Mouse (Mus musculus): ENCODE results near the gene Ccdc175. TPM values are rescaled to one million over a fixed set of nuclear protein-coding genes. Genes with fewer than 3 reads are reported as not detected.

The Ccdc175 gene
- polyA plus RNA-seq, 2 experiments: not detected

- no peaks in the 10 kb centered on the region for H3K27me3 ChIP-seq (ENCODE audit: control insufficient read depth, insufficient read depth, low read length)
- no peak overlapping the region for H3K27ac ChIP-seq
- no peak for TF ChIP-seq CTCF (IDR thresholded peaks at IDR 0.05; ENCODE audit: low read depth)
- no peak for TF ChIP-seq EP300 (IDR thresholded peaks at IDR 0.05; ENCODE audit: low read depth)
- no peak overlapping the region for H3K4me2 ChIP-seq (ENCODE audit: low read depth)
- H3K36me3 ChIP-seq (replicated peaks; ENCODE audit: control insufficient read depth, insufficient read depth, low read depth): no peaks in the 10 kb centered on the region
- no peaks in the 10 kb centered on the region for H3K9me3 ChIP-seq (ENCODE audit: control insufficient read depth, low read length)
- no peak overlapping the region for H3K4me3 ChIP-seq (ENCODE audit: insufficient read depth in 1 of 2, low read depth in 2 of 2, low read length in 2 of 2)
- WGBS (ENCODE audit: insufficient replicate concordance): 57% methylated on average over 4 of the region's 4 CpGs
- DNase-seq (ENCODE audit: low read depth in 3 of 3, low spot score in 3 of 3) (no peak), ATAC-seq (ENCODE audit: insufficient read depth) (no peak)
- H3K4me1 ChIP-seq (replicated peaks; ENCODE audit: control insufficient read depth in 2 of 2, insufficient read depth in 2 of 2, low read length in 1 of 2): no peaks in the 10 kb centered on the region
- no peak overlapping the region for H3K9ac ChIP-seq (replicated peaks)
These were observed 34.0 kb downstream of the Ccdc175 start for GRCm38 (mm10) chr12:72150786-72151185.

- Histone ChIP-seq H3K9ac (replicated peaks) (no peak overlapping the region), H3K36me3 (replicated peaks; ENCODE audit: control insufficient read depth, insufficient read depth, low read depth) (no peaks in the 10 kb centered on the region), H3K9me3 (ENCODE audit: control insufficient read depth, low read length) (no peaks in the 10 kb centered on the region), H3K4me2 (ENCODE audit: low read depth) (no peak overlapping the region), H3K27ac (no peak overlapping the region), H3K4me1 (replicated peaks; ENCODE audit: control insufficient read depth in 2 of 2, insufficient read depth in 2 of 2, low read length in 1 of 2) (no peaks in the 10 kb centered on the region), H3K27me3 (ENCODE audit: control insufficient read depth, insufficient read depth, low read length) (no peaks in the 10 kb centered on the region), H3K4me3 (ENCODE audit: insufficient read depth in 1 of 2, low read depth in 2 of 2, low read length in 2 of 2) (no peak overlapping the region)
- TF ChIP-seq CTCF (IDR thresholded peaks at IDR 0.05; ENCODE audit: low read depth) (no peak), EP300 (IDR thresholded peaks at IDR 0.05; ENCODE audit: low read depth) (no peak)
- no peak for DNase-seq (ENCODE audit: low read depth in 3 of 3, low spot score in 3 of 3)
- no peak for ATAC-seq (ENCODE audit: insufficient read depth)
- WGBS (ENCODE audit: insufficient replicate concordance): 71% methylated on average over 10 of the region's 10 CpGs
These were observed 55.6 kb downstream of the Ccdc175 start for GRCm38 (mm10) chr12:72129203-72129602.

- H3K4me2 ChIP-seq (ENCODE audit: low read depth): no peak overlapping the region
- H3K36me3 ChIP-seq (replicated peaks; ENCODE audit: control insufficient read depth, insufficient read depth, low read depth): no peaks in the 10 kb centered on the region
- no peak for DNase-seq (ENCODE audit: low read depth in 3 of 3, low spot score in 3 of 3)
- no peak overlapping the region for H3K4me3 ChIP-seq (ENCODE audit: insufficient read depth in 1 of 2, low read depth in 2 of 2, low read length in 2 of 2)
- ATAC-seq (ENCODE audit: insufficient read depth): no peak
- H3K27me3 ChIP-seq (ENCODE audit: control insufficient read depth, insufficient read depth, low read length): no peaks in the 10 kb centered on the region
- H3K9ac ChIP-seq (replicated peaks): no peak overlapping the region
- H3K27ac ChIP-seq: no peak overlapping the region
- H3K4me1 ChIP-seq (replicated peaks; ENCODE audit: control insufficient read depth in 2 of 2, insufficient read depth in 2 of 2, low read length in 1 of 2): no peaks in the 10 kb centered on the region
- H3K9me3 ChIP-seq (ENCODE audit: control insufficient read depth, low read length): no peaks in the 10 kb centered on the region
- 63% methylated on average over 22 of the region's 23 CpGs for WGBS (ENCODE audit: insufficient replicate concordance)
- TF ChIP-seq CTCF (IDR thresholded peaks at IDR 0.05; ENCODE audit: low read depth) (no peak), EP300 (IDR thresholded peaks at IDR 0.05; ENCODE audit: low read depth) (no peak)
These were observed 69.0 kb downstream of the Ccdc175 start for GRCm38 (mm10) chr12:72115686-72116345.

- Histone ChIP-seq H3K4me1 (replicated peaks; ENCODE audit: control insufficient read depth in 2 of 2, insufficient read depth in 2 of 2, low read length in 1 of 2) (no peaks in the 10 kb centered on the region), H3K36me3 (replicated peaks; ENCODE audit: control insufficient read depth, insufficient read depth, low read depth) (no peaks in the 10 kb centered on the region), H3K27me3 (ENCODE audit: control insufficient read depth, insufficient read depth, low read length) (no peaks in the 10 kb centered on the region), H3K9me3 (ENCODE audit: control insufficient read depth, low read length) (no peaks in the 10 kb centered on the region), H3K4me3 (ENCODE audit: insufficient read depth in 1 of 2, low read depth in 2 of 2, low read length in 2 of 2) (no peak overlapping the region), H3K27ac (no peak overlapping the region), H3K9ac (replicated peaks) (no peak overlapping the region), H3K4me2 (ENCODE audit: low read depth) (no peak overlapping the region)
- DNase-seq (ENCODE audit: low read depth in 3 of 3, low spot score in 3 of 3): no peak
- ATAC-seq (ENCODE audit: insufficient read depth): no peak
- WGBS (ENCODE audit: insufficient replicate concordance): 65% methylated on average over 6 of the region's 6 CpGs
- TF ChIP-seq CTCF (IDR thresholded peaks at IDR 0.05; ENCODE audit: low read depth): no peak
These were observed 69.7 kb downstream of the Ccdc175 start for GRCm38 (mm10) chr12:72115126-72115525.

- TF ChIP-seq EP300 (IDR thresholded peaks at IDR 0.05; ENCODE audit: low read depth): no peak
- TF ChIP-seq CTCF (IDR thresholded peaks at IDR 0.05; ENCODE audit: low read depth): peak; percentile 62
- no peak overlapping the region for H3K4me2 ChIP-seq (ENCODE audit: low read depth)
- no peaks in the 10 kb centered on the region for H3K27me3 ChIP-seq (ENCODE audit: control insufficient read depth, insufficient read depth, low read length)
- no peaks in the 10 kb centered on the region for H3K9me3 ChIP-seq (ENCODE audit: control insufficient read depth, low read length)
- 24% methylated on average over 14 of the region's 14 CpGs for WGBS (ENCODE audit: insufficient replicate concordance)
- no peaks in the 10 kb centered on the region for H3K4me1 ChIP-seq (replicated peaks; ENCODE audit: control insufficient read depth in 2 of 2, insufficient read depth in 2 of 2, low read length in 1 of 2)
- H3K27ac ChIP-seq: no peak overlapping the region
- DNase-seq (ENCODE audit: low read depth in 3 of 3, low spot score in 3 of 3) (peak in 1 of 3 experiments; percentile 36), ATAC-seq (ENCODE audit: insufficient read depth) (no peak)
- H3K36me3 ChIP-seq (replicated peaks; ENCODE audit: control insufficient read depth, insufficient read depth, low read depth): no peaks in the 10 kb centered on the region
- no peak overlapping the region for H3K4me3 ChIP-seq (ENCODE audit: insufficient read depth in 1 of 2, low read depth in 2 of 2, low read length in 2 of 2)
- H3K9ac ChIP-seq (replicated peaks): no peak overlapping the region
These were observed 80.1 kb downstream of the Ccdc175 start for GRCm38 (mm10) chr12:72104525-72105281.
